Mouse (Mus musculus): ENCODE measurements around the gene Lrrtm4. TPM values are rescaled to one million over a fixed set of nuclear protein-coding genes. Genes with fewer than 3 reads are reported as not detected.

The Lrrtm4 gene
- polyA plus RNA-seq, 1 experiment from 2014 or later: 18.4 TPM

DNA sequence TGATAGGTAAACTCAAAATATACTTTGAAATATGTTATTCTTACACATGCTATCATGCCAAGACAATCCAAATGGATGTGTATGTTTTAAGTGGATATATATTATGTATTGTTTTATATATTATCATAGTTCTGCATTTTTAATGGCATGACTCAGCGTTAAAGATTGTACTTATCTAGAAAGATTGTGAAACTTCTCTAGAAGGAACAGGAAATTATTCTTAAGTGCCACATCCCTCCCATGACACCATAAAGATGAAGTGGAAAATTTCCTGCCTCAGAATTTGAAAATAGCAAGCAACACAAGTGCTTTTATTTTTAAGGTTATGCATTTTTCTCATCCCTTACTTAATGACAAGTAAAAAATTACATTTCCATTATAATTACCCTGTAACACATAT lies 563.5 kb downstream of the Lrrtm4 start:
- H3K27ac ChIP-seq: no peak overlapping the region
- no peaks in the 10 kb centered on the region for H3K4me1 ChIP-seq
- 93% methylated on average over 1 of the region's 1 CpGs for WGBS
- no peaks in the 10 kb centered on the region for H3K36me3 ChIP-seq (replicated peaks)
- no peak for ATAC-seq (replicated peaks)
- H3K9ac ChIP-seq: no peak overlapping the region
- H3K4me2 ChIP-seq: no peak overlapping the region
- H3K27me3 ChIP-seq (replicated peaks): no peaks in the 10 kb centered on the region
- H3K4me3 ChIP-seq: no peak overlapping the region
- no peaks in the 10 kb centered on the region for H3K9me3 ChIP-seq

DNA sequence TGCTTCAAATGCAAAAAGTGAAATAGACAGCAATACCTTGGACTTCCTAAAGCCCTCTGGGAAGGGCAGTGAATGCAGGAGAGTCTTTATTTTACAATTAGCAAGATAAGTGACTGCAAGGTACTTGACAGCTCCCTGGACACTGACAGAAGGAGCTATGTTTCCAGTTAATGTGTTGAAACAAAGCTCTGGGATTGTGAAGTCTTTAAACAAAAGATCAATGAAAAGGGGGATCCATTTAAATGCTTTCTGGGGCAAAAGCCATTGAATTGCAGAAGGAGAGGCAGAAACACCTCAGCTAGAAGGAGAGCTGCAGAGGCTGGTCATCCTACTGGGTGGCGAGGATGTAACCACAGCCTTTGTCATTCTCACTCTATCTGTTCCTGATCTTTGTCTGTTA lies 571.1 kb downstream of the Lrrtm4 start:
- 59% methylated on average over 1 of the region's 1 CpGs for WGBS
- Histone ChIP-seq H3K4me2 (no peak overlapping the region), H3K9me3 (no peaks in the 10 kb centered on the region), H3K27ac (no peak overlapping the region), H3K4me1 (no peaks in the 10 kb centered on the region), H3K4me3 (no peak overlapping the region), H3K27me3 (replicated peaks) (no peaks in the 10 kb centered on the region), H3K9ac (no peak overlapping the region), H3K36me3 (replicated peaks) (no peaks in the 10 kb centered on the region)
- ATAC-seq (replicated peaks): no peak

DNA sequence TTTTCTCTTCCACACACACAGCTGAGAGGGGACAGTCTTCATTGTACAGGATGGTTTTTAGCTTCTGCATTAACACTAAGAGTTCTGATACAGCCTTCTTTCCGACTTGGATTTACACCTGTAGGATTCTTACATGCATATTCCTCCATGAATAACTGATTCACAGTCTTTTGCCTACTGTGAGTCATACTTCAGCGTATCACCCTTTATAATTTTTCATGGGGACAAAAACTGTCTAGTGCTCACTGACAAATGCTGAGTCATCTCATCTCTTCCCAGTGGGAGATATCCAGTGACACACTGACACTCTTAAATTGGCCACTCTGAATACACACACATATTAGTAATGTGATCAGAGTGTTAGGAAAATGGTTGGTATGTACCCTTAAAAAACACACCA lies 600.8 kb downstream of the Lrrtm4 start:
- WGBS: 87% methylated on average over 2 of the region's 2 CpGs

DNA sequence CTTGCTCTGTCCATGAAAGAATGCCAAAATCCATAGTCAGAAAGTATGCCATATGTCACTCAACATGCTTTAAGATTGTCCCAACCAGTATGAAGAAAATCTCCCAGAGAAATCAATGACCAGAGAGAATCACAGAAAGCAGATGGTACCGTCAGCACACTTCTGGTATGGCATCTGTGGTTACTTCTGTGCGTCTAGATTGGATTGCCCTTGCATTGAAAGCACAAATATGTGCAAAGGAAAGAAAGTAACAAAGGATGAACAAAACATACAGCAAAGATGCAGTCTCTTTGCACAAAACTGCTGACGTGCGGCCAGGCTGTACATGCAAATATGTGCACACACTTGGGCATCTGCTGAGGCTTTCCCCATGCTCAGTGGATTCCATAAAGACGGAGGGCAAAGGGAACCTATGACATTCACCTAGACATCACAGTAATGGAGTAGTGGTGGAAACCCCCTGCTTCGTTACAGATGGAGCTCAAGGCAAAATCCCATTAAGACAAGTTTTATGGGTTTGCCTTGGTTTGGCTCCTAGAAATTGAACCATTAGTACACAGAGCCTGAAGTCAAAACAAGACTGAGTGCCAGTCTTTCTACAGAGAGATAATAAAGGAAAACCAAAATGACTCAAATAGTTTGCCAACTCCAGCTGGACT lies 604.1 kb downstream of the Lrrtm4 start:
- no peaks in the 10 kb centered on the region for H3K27me3 ChIP-seq (replicated peaks)
- H3K9me3 ChIP-seq: no peaks in the 10 kb centered on the region
- no peak overlapping the region for H3K4me2 ChIP-seq
- ATAC-seq (replicated peaks): no peak
- H3K4me3 ChIP-seq: no peak overlapping the region
- no peak overlapping the region for H3K9ac ChIP-seq
- no peak overlapping the region for H3K27ac ChIP-seq
- no peaks in the 10 kb centered on the region for H3K4me1 ChIP-seq
- no peaks in the 10 kb centered on the region for H3K36me3 ChIP-seq (replicated peaks)
- 87% methylated on average over 6 of the region's 6 CpGs for WGBS

More for the DNA sequence above, 600.8 kb downstream of the Lrrtm4 start:
- no peak overlapping the region for H3K4me3 ChIP-seq
- H3K27ac ChIP-seq: no peak overlapping the region
- ATAC-seq (replicated peaks): no peak
- no peak overlapping the region for H3K9ac ChIP-seq
- H3K9me3 ChIP-seq: no peaks in the 10 kb centered on the region
- no peak overlapping the region for H3K4me2 ChIP-seq
- H3K27me3 ChIP-seq (replicated peaks): no peaks in the 10 kb centered on the region
- H3K4me1 ChIP-seq: no peaks in the 10 kb centered on the region
- H3K36me3 ChIP-seq (replicated peaks): no peaks in the 10 kb centered on the region

DNA sequence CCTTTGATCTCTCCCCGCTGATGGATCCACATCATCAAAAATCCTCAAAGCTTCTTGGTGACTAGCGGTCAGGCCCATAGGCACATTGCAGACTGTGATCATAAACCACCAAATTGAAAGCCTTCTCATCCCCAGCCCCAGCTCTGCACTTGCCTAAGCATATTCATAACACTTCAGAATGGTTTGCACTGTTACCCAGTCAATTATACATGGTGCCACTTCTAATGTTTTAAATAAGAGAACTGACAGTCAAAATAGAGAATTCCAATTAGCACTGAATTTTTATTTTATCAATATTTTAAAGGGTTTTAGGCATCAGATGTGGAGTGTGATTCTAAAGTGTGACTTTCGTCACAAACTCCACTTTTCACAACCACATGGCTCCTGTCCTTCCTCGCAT lies 606.8 kb downstream of the Lrrtm4 start:
- Histone ChIP-seq H3K9ac (no peak overlapping the region), H3K9me3 (no peaks in the 10 kb centered on the region), H3K27me3 (replicated peaks) (no peaks in the 10 kb centered on the region), H3K27ac (no peak overlapping the region), H3K4me3 (no peak overlapping the region), H3K36me3 (replicated peaks) (no peaks in the 10 kb centered on the region), H3K4me2 (no peak overlapping the region), H3K4me1 (no peaks in the 10 kb centered on the region)
- 83% methylated on average over 4 of the region's 4 CpGs for WGBS
- no peak for ATAC-seq (replicated peaks)

DNA sequence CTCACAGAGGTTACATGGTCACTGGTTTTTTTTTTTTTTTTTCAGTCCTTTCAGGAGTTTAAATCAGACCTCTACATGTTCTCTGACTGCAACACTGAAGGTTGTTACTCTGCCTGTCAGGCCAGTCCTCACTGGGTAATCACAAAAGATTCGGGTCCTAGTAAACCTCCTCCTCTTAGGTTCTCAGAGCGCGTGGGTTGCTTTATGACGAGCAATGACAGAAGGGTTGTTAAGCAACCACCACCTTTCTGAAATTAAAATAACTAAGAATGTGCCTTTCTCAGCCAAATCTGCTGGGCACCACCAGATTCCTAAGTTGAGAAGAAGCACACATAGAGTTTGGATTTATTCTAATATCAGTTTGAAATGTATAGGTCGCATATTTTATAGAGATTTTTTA lies 644.1 kb downstream of the Lrrtm4 start:
- no peak overlapping the region for H3K27ac ChIP-seq
- H3K27me3 ChIP-seq (replicated peaks): no peaks in the 10 kb centered on the region
- H3K36me3 ChIP-seq (replicated peaks): no peaks in the 10 kb centered on the region
- no peak overlapping the region for H3K9ac ChIP-seq
- no peaks in the 10 kb centered on the region for H3K9me3 ChIP-seq
- no peaks in the 10 kb centered on the region for H3K4me1 ChIP-seq
- 87% methylated on average over 5 of the region's 5 CpGs for WGBS
- no peak overlapping the region for H3K4me3 ChIP-seq
- H3K4me2 ChIP-seq: no peak overlapping the region
- no peak for ATAC-seq (replicated peaks)

DNA sequence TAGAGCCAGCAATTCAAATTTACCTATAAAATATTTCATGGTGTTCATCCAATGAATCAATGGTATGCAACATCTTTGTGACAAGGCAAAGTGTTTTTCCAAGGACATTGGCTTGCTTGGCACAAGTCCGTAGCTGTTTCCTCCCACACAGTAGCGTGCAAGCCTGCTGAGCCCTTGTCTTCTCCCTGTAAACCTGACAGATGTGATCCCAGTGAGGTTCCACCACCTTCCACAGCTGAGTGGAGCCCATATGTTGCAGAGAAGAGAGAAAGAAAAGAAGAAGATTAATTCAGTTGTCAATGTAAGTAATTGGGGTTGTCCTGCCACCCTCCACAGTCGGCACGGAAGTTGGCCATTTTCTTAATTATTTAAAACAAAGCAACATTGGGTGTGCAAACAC lies 645.4 kb downstream of the Lrrtm4 start:
- H3K9ac ChIP-seq: no peak overlapping the region
- H3K4me1 ChIP-seq: no peaks in the 10 kb centered on the region
- 71% methylated on average over 4 of the region's 4 CpGs for WGBS
- no peaks in the 10 kb centered on the region for H3K36me3 ChIP-seq (replicated peaks)
- H3K27ac ChIP-seq: no peak overlapping the region
- no peak overlapping the region for H3K4me3 ChIP-seq
- ATAC-seq (replicated peaks): no peak
- H3K4me2 ChIP-seq: no peak overlapping the region
- H3K9me3 ChIP-seq: no peaks in the 10 kb centered on the region
- H3K27me3 ChIP-seq (replicated peaks): no peaks in the 10 kb centered on the region

DNA sequence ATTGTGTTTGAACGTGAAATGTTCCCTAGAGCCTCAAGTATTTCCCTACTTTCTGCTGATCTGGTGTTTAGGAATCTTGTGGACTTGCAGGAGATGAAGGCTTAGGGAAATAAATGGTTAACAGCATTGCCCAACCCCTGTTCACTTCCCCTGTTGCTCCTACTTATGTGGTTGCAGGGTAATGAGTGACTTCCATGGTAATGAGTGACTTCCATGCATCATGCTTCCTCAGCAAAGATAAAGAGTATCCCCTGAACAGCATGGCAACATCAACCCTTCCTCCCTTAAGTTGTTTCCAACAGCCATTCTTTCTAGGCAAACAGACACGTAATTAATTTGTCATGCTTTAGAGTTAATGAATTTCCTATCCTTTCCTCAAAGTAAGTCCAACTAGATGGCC lies 685.5 kb downstream of the Lrrtm4 start:
- Histone ChIP-seq H3K4me2 (no peak overlapping the region), H3K4me1 (no peaks in the 10 kb centered on the region), H3K9ac (no peak overlapping the region), H3K4me3 (no peak overlapping the region), H3K27ac (no peak overlapping the region), H3K36me3 (replicated peaks) (no peaks in the 10 kb centered on the region), H3K27me3 (replicated peaks) (no peaks in the 10 kb centered on the region), H3K9me3 (no peaks in the 10 kb centered on the region)
- 65% methylated on average over 2 of the region's 2 CpGs for WGBS
- ATAC-seq (replicated peaks): no peak

DNA sequence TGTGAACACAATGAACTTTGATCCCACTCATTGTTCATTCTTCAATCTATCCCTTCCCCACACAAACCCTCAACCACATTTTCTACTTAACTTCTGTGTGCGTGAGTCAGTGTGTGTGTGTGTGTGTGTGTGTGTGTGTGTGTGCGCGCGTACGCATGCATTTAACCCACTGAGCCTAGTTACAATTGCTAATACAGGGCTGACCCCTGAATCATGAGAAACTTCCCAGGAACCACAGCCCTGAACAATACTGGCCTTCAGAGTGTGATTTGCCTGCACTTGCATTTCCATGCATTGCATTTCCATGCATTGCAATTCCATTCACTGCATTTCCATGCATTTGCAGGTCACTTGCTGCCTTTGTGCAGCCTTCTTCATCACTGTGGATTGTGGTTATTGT lies 701.8 kb downstream of the Lrrtm4 start:
- Histone ChIP-seq H3K4me1 (no peaks in the 10 kb centered on the region), H3K9me3 (no peaks in the 10 kb centered on the region), H3K27me3 (replicated peaks) (no peaks in the 10 kb centered on the region), H3K36me3 (replicated peaks) (no peaks in the 10 kb centered on the region), H3K9ac (no peak overlapping the region), H3K27ac (no peak overlapping the region), H3K4me2 (no peak overlapping the region), H3K4me3 (no peak overlapping the region)
- 77% methylated on average over 5 of the region's 5 CpGs for WGBS
- no peak for ATAC-seq (replicated peaks)

DNA sequence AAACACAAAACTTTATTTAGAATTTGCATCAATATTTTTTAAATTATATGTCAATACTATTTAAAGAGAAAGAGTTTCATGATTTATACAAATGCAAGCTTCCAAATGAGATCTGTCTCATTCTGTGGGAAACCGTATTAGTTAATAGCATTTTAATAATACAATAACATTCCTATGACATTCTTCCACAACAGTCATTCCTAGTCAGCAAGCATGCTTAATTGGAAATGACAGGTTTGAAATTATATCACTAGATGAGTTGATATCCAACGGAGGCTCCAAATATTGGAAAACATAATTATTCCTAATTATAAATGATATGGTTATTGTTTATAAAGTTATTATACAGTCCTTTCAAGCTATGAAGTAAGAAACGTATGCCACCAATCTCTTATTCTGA lies 714.7 kb downstream of the Lrrtm4 start:
- Histone ChIP-seq H3K9ac (no peak overlapping the region), H3K9me3 (no peaks in the 10 kb centered on the region), H3K27me3 (replicated peaks) (no peaks in the 10 kb centered on the region), H3K4me1 (no peaks in the 10 kb centered on the region), H3K4me2 (no peak overlapping the region), H3K36me3 (replicated peaks) (no peaks in the 10 kb centered on the region), H3K4me3 (no peak overlapping the region), H3K27ac (no peak overlapping the region)
- ATAC-seq (replicated peaks): no peak
- WGBS: 77% methylated on average over 3 of the region's 3 CpGs

DNA sequence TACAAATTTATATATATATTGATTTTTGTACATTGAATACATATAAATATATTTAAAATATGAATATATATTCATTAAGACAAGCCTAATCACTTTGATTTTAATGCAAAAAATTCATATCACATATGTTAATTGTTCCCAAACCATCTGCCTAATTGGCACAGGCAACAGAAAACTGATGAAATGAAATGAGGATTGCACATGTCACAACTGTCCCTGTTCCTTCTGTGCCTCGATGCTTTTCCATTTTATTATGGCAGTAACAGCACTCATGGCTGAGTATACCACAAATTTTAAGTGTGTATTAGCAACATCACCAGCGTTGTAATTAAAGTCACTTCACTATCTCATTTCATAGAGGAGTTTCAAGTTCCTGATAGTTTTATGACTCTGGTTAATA lies 732.1 kb downstream of the Lrrtm4 start:
- no peak for ATAC-seq (replicated peaks)
- Histone ChIP-seq H3K4me1 (no peaks in the 10 kb centered on the region), H3K4me2 (no peak overlapping the region), H3K9me3 (no peaks in the 10 kb centered on the region), H3K27me3 (replicated peaks) (no peaks in the 10 kb centered on the region), H3K4me3 (no peak overlapping the region), H3K36me3 (replicated peaks) (no peaks in the 10 kb centered on the region), H3K27ac (no peak overlapping the region), H3K9ac (no peak overlapping the region)
- WGBS: 75% methylated on average over 2 of the region's 2 CpGs

DNA sequence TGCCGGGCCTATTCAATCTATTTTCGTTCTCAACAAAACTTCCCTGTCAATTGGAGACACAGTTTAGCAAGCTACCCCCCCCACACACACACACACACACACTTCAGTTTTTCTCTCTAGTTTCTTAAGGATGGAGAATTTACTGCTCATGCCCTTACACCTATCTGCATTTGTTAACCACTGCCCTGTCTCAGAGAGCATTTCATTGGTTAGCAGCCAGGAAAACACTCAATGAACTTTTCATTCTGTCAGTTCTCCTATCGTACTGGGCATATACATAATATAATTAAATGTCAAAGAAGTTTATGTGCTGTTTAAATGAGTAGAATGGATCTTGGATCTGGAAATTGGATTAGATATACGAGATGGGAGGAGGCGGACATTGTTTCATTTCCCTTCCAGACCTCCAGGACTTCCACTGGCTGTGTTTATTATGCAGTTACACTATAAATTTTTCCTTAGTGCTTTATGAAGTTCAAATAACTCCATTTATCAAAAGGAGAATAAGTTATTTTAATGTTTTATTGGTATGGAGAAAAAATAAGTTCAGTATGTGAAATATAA lies 742.0 kb downstream of the Lrrtm4 start:
- no peak overlapping the region for H3K27ac ChIP-seq
- no peak overlapping the region for H3K9ac ChIP-seq
- no peak overlapping the region for H3K4me3 ChIP-seq
- H3K27me3 ChIP-seq (replicated peaks): no peaks in the 10 kb centered on the region
- no peaks in the 10 kb centered on the region for H3K36me3 ChIP-seq (replicated peaks)
- 80% methylated on average over 5 of the region's 5 CpGs for WGBS
- no peaks in the 10 kb centered on the region for H3K4me1 ChIP-seq
- H3K4me2 ChIP-seq: no peak overlapping the region
- no peak for ATAC-seq (replicated peaks)
- H3K9me3 ChIP-seq: no peaks in the 10 kb centered on the region

DNA sequence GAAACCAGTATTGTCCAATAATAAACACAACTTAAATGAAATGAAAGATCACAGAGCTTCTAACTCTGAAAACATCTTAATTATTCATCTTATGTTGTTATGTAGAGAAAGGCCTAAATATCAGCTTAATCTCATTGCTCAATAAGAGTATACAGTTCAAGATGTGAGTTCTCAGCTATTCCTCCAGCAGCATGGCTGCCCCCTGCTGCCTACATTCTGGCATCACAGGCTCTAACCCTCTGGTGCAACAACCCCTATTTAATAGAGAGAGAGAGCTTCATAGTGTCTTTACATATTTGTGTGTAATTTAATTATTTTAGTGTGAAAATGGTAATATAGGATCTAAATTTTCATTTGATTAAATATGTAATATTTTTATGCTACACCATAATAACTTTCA lies 767.6 kb downstream of the Lrrtm4 start:
- Histone ChIP-seq H3K27ac (no peak overlapping the region), H3K4me3 (no peak overlapping the region), H3K9ac (no peak overlapping the region), H3K9me3 (no peaks in the 10 kb centered on the region), H3K4me2 (no peak overlapping the region), H3K4me1 (no peaks in the 10 kb centered on the region), H3K27me3 (replicated peaks) (no peaks in the 10 kb centered on the region), H3K36me3 (replicated peaks) (no peaks in the 10 kb centered on the region)
- ATAC-seq (replicated peaks): no peak
